Mouse (Mus musculus) forelimb bud, embryonic 11.5 days (tissue): ENCODE measurements at regions not wholly inside any gene's neighbourhood (a gene's known extent, or its start where the extent isn't known, plus 50 kb on each side); places are given as distances from the start of the nearest gene placed in this dataset.
A peak's percentile ranks its signal among the peaks of the same experiment; 100 is the strongest.

Experiments
- DNase-seq: peaks from one replicate; pipeline ENCODE4 v3.0.0-alpha.2; 2012; ENCODE audit warnings: low read depth, low spot score

GRCm38 (mm10) chr9:47389901-47390300 lies 140.1 kb upstream of the Cadm1 start:
- no peak for DNase-seq

- DNase-seq: no peak
Observed at GRCm38 (mm10) chr9:47391669-47392068, 138.3 kb upstream of the Cadm1 start.

DNA sequence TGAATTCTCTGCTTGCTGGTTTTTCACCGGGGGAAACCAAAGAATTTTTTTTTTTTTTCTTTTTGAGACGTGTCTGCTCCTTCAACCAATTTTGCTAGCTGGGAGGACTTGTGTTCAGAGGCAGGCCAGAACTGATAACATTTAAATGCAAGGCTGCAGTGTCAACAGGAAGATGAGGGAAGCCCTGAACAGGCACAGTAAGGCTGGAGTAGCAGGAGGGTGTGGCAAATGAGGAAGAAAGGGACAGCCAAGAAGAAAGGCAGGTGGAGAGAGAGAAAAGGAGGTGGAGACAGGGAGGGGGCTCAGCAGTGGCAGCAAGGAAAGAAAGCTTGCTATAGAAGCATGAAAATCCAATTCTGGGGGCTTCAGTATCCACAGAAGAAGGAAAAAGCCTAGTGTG lies 130.4 kb upstream of the Cadm1 start:
- DNase-seq: no peak

DNA sequence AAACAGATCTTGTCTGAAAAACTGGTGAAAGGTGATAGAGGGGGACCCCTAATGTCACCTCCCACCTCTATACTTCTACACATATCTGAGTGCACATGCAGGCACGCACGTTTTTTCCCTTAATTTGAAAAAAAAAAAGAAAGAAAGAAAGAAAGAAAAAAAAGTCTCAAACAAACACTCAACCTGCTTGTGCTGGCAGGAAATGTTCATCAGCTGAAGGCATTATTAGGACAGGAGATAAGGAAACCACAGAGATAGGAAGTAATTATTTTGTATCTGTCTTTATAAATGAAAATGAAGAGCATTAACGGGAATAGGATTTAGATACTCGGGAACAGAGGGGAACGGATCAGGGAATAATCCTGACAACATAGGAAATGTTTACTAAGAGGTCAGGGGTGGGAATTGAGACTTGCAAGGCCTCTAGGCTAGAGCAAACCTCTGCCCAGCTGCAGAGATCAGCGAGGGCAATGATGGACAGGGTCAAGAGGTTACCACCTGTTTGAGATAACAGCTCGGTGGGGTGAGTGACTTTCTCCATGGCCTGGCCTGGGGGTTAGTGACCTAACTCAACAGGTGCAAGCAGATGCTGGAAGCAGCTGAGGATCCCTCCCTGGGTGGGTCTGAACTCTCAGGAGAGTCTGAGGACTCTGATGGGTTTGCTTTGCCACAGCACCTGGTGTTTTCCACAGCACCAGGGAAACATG lies 129.7 kb upstream of the Cadm1 start:
- DNase-seq: no peak

- no peak for DNase-seq
Observed at GRCm38 (mm10) chr9:47401511-47401910, 128.5 kb upstream of the Cadm1 start.

DNA sequence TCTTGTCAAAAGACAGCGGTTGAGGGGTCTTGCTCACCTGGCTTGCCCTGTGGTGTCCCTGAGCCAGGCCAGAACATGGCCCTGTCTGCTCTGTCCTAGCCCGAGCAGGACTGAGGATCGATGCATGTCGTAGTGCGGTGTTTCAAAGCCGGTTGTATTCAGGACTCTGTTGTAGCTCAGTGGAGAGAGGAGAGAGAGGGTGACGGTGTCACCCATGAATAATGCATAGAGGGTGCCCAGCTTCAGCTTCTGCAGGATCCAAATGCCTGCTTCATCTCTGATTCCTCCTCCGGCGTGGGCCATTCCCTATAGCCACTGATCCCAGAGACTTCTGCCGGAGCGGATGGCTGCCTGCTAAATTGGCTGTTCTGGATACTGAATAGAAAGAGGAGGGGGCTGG lies 126.7 kb upstream of the Cadm1 start:
- DNase-seq: no peak

- DNase-seq: peak; percentile 56
Observed at GRCm38 (mm10) chr9:47404821-47405220, 125.2 kb upstream of the Cadm1 start.

- no peak for DNase-seq
Observed at GRCm38 (mm10) chr9:47405547-47405946, 124.4 kb upstream of the Cadm1 start.

- DNase-seq: no peak
Observed at GRCm38 (mm10) chr9:47407007-47407670, 122.8 kb upstream of the Cadm1 start.

- no peak for DNase-seq
Observed at GRCm38 (mm10) chr9:47408061-47408460, 121.9 kb upstream of the Cadm1 start.

DNA sequence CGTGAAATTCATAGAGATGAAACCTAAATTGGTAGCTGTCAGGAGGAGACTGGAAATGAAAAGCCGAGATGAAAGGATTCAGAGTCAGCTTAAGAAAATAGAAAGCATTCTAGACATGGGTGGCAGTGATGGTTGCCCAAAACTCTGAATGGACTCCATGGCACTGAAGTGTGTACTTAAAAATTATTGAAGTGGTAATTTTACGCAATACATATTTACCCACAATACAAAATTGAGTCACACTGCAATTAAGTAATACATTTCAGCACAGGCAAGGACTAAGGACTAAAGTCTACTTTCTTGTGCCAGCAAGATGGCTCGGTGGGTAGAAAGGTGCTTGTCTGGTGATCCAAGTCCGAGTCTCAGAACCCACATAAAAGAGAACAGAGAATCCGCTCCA lies 120.4 kb upstream of the Cadm1 start:
- no peak for DNase-seq

- no peak for DNase-seq
Observed at GRCm38 (mm10) chr9:47412786-47413185, 117.2 kb upstream of the Cadm1 start.

DNA sequence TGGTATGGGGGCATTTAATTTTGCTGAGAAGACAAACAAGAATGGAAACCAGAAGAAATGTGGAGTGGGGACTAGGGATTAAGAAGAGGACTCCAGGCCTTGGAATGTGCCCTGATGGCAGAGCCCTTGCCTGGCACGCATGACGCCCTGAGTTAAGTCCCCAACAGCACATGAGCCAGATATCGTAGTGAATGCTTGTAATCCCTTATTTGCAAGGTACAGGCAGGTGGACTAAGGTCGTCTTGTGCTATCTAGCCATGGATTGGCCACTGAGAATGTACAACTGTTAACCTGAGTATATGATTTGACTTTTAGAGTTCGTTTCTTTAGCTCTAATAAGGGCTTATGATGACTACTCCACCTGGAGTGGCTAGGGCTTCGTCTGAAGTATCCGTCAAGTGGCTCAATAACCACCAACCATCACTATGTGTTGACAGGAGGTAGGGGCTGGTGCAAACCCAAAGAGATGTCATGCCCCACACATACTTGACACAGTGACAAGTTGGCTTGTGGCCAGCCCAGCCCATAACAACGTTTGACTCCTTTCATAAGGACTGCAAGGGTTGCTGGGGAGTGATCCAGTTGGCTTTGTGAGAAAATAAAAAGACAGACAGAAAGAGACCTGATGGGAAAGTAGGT lies 115.5 kb upstream of the Cadm1 start:
- no peak for DNase-seq

DNA sequence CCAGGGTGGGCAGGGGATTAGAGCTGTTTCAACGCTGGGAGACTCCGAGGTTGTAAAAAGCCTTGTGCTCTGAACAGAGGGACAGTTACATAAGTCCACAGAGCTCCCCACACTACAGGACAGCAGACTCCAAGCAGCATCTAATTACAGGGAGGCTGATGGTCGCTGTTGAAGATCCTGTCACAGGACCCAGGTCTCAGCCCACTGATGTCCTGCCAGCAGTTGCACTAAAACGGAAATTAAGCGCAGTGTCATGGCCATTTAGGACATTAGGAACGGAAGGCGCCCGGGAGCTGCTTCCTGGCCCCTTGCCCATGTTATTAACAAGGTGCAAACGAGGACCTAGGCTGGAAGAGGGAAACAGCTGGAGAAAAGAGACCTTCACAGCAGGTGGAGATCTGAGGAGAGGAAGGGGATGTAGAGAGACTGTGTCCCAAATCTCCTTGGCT lies 107.8 kb upstream of the Cadm1 start:
- DNase-seq: peak; percentile 55

DNA sequence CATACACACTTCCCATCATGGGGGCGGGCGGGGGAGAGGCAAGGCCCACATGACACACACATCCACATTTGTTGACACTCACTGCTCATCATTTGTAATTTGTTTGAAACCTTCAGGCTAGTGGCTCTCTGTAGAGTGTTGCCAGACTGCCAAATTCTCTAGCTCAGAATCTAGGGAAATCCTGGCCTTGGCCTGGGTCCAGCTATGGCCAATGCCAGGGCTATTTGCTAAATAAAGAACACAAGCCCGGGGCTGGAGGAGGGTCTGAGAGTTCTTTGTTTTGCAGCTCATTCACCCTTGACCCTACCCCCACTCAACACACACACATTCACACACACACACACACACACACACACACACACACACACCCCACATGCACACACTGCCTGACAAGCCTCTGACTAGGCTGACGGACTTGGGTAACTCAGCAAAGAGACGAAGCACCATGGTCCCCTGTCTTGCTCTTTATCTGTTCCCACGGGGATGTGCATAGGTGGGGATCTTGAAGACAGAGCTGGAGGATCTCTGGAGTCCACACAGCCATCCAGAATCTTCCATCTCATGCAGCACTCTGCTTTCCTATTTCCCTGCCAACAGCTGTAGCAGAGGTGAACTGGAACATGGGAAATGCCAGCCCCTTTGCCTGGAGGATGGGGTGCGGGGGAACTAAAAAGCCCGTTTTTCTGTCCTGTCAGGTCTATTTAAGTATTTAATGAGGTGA lies 107.1 kb upstream of the Cadm1 start:
- DNase-seq: peak; percentile 46

DNA sequence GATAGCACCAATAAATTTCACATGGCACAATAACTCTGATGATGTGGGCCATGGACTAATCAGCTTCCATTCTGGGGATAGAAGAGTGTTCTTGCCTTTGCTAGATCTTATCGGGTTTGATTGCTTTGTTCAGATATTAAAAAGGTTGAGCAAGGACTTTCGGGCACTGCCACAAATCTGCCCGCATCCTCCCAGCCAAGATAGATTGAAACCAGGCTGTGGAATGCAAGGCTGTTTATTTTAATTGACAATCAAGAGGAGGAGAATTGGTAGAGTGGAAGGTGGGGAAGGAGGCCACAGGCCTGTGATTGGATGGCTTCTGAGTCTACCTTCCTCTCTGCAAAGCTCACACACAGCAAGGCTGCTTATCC lies 106.5 kb upstream of the Cadm1 start:
- peak; percentile 35 for DNase-seq

DNA sequence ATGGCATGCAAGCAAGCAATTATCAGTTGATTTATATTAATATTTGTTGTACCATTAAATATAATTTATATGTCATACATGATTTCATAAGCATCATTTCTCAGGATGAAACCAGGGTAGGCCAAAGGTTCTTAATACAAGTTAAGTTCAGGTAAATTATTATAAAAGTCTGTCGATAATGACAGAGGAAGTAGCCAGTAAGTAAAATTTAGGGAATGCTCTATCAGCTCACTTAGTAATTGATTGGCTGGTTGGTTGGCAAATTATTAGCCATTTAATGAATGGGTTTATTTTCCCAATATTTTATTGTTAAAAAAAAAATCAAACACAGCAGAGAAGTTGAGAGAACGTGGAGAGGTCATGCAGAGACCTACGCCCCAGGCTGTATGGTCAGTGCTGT lies 105.8 kb upstream of the Cadm1 start:
- no peak for DNase-seq

GRCm38 (mm10) chr9:47426712-47427111 lies 103.3 kb upstream of the Cadm1 start:
- no peak for DNase-seq

- DNase-seq: no peak
Observed at GRCm38 (mm10) chr9:47428710-47429341, 101.1 kb upstream of the Cadm1 start.

GRCm38 (mm10) chr9:47429691-47430090 lies 100.3 kb upstream of the Cadm1 start:
- no peak for DNase-seq

- DNase-seq: no peak
Observed at GRCm38 (mm10) chr9:47432715-47433114, 97.3 kb upstream of the Cadm1 start.

DNA sequence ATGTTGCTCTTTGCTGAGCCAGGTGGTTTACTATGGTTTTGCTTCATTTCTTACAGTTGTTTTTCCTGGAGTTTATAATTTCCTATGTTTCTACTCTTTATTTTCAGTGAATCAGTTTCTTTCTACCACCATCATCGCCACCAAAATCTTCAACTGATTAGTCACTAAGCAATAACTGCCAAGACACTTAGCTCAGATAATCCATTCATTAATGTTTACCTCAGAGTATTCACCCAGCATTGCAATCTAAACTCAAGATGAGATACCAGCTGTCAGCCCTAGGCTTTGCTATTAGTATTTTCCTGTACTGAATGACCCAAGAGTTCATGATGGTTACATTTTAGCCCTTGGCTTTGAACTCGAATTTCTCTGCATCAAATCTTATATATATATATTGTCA lies 96.8 kb upstream of the Cadm1 start:
- no peak for DNase-seq
